Mouse (Mus musculus): ENCODE measurements at regions not wholly inside any gene's neighbourhood (a gene's known extent, or its start where the extent isn't known, plus 50 kb on each side); places are given as distances from the start of the nearest gene placed in this dataset.

GRCm38 (mm10) chr8:87273328-87273727 is 199.1 kb downstream of the Cbln1 start:
- no peak for TF ChIP-seq HCFC1 (IDR thresholded peaks at IDR 0.05; ENCODE audit: low read depth, low read length)
- TF ChIP-seq ETS1 (conservative IDR thresholded peaks at IDR 0.05; ENCODE audit: low read depth, low read length), result no peak
- TF ChIP-seq POLR2AphosphoS2 (IDR thresholded peaks at IDR 0.05; ENCODE audit: low read depth, low read length), result no peak
- TF ChIP-seq CTCF (conservative IDR thresholded peaks at IDR 0.05 in 1 of 2, IDR thresholded peaks at IDR 0.05 in 1 of 2; ENCODE audit: low read depth in 2 of 2, low read length in 2 of 2), result no peak
- TF ChIP-seq MAFK (IDR thresholded peaks at IDR 0.05; ENCODE audit: insufficient replicate concordance, low read length), result no peak
- TF ChIP-seq POLR2A (IDR thresholded peaks at IDR 0.05; ENCODE audit: low read depth, low read length), result no peak
- TF ChIP-seq MAX (IDR thresholded peaks at IDR 0.05; ENCODE audit: low read length), result no peak
- no peak for TF ChIP-seq TCF12 (IDR thresholded peaks at IDR 0.05; ENCODE audit: low read depth, low read length)
- TF ChIP-seq E2F4 (IDR thresholded peaks at IDR 0.05; ENCODE audit: insufficient replicate concordance, low read depth, low read length), result no peak
- no peak for TF ChIP-seq KAT2A (IDR thresholded peaks at IDR 0.05; ENCODE audit: insufficient replicate concordance, low read length)
- TF ChIP-seq RCOR1 (conservative IDR thresholded peaks at IDR 0.05; ENCODE audit: low read depth, low read length), result no peak
- TF ChIP-seq IRF4 (IDR thresholded peaks at IDR 0.05; ENCODE audit: low read depth, low read length), result no peak
- TF ChIP-seq SIN3A (IDR thresholded peaks at IDR 0.05; ENCODE audit: low read length), result no peak
- TF ChIP-seq USF1 (IDR thresholded peaks at IDR 0.05; ENCODE audit: low read depth, low read length), result no peak
